8 mouse cellular contexts compared by ENCODE assay signal in the genomic region with DNA sequence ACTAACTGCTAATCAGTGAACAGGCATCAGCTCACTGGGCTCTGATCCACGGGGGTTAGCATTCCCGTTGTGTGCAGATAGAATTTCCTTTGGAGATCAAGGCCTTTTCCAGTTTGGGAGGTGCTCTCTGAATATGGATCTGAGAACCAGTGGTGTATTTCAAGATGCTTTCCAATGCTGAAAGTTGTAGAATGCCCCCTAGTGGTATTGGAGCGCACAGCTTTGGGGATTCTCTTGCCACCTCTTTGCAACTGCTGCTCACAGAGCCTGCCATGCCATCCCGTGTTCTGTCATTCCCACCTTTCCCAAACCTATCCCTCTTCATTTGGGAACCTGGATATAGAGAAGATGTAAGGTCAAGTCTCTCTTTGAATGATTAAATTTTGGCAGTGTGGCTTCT.
DNase-seq lines count a peak whose midpoint lies in the region; ATAC-seq and TF ChIP-seq lines count a peak whose summit lies in the region.

No protein-coding gene starts in this region.

- H3K4me1 ChIP-seq in hindbrain, postnatal 0 days (ENCODE audit: insufficient read depth, low read length) = no peaks in the 10 kb centered on the region
- H3K4me1 ChIP-seq in hindbrain, embryonic 13.5 days (replicated peaks) = no peaks in the 10 kb centered on the region
- no peaks in the 10 kb centered on the region for H3K4me1 ChIP-seq in thymus, adult 2 months (replicated peaks; ENCODE audit: control insufficient read depth, insufficient read depth, low read length)

- no peak for TF ChIP-seq POLR2A in thymus, adult 2 months (IDR thresholded peaks at IDR 0.05; ENCODE audit: control insufficient read depth, extremely low read depth, insufficient read depth, low read length, poor library complexity)

- 42% methylated on average over 4 of the region's 4 CpGs for WGBS in hindbrain, postnatal 0 days
- 42% methylated on average over 4 of the region's 4 CpGs for WGBS in hindbrain, embryonic 13.5 days
- 55% methylated on average over 4 of the region's 4 CpGs for WGBS in thymus, adult 2 months

- H3K4me3 ChIP-seq in hindbrain, postnatal 0 days (ENCODE audit: low read length) = no peak overlapping the region
- no peak overlapping the region for H3K4me3 ChIP-seq in hindbrain, embryonic 13.5 days
- no peak overlapping the region for H3K4me3 ChIP-seq in thymus, adult 2 months (ENCODE audit: control insufficient read depth, insufficient read depth, low read length)

- no peaks in the 10 kb centered on the region for H3K36me3 ChIP-seq in hindbrain, postnatal 0 days (ENCODE audit: insufficient read depth, low read length)
- no peaks in the 10 kb centered on the region for H3K36me3 ChIP-seq in hindbrain, embryonic 13.5 days
- no peaks in the 10 kb centered on the region for H3K36me3 ChIP-seq in thymus, adult 2 months (ENCODE audit: control insufficient read depth, insufficient read depth, low read length)

- H3K9me3 ChIP-seq in hindbrain, postnatal 0 days (ENCODE audit: low read length) = no peaks in the 10 kb centered on the region
- H3K9me3 ChIP-seq in hindbrain, embryonic 13.5 days = no peaks in the 10 kb centered on the region

- DNase-seq in hindbrain, postnatal 0 days (ENCODE audit: low spot score) = peak; percentile 49
- DNase-seq in thymus, postnatal 0 days (ENCODE audit: low spot score) = peak; percentile 11
- no peak for DNase-seq in thymus, adult 2 months
- DNase-seq in embryo, embryonic 11 days = peak; percentile 54
- DNase-seq in thymus, postnatal 4 days = peak; percentile 29
- no peak for DNase-seq in spleen, adult 12 weeks (ENCODE audit: low spot score)
- no peak for DNase-seq in urinary bladder, postnatal 4 days (ENCODE audit: low spot score in 2 of 2)

- no peak overlapping the region for H3K4me2 ChIP-seq in hindbrain, postnatal 0 days (ENCODE audit: low read depth, low read length)
- H3K4me2 ChIP-seq in hindbrain, embryonic 13.5 days = no peak overlapping the region

- TF ChIP-seq CTCF in hindbrain, postnatal 0 days (IDR thresholded peaks at IDR 0.05; ENCODE audit: low read depth) = peak; percentile 60
- no peak for TF ChIP-seq CTCF in thymus, adult 2 months (IDR thresholded peaks at IDR 0.05; ENCODE audit: borderline replicate concordance, control insufficient read depth, extremely low read depth, insufficient read depth, low read length, poor library complexity)

- ATAC-seq in hindbrain, postnatal 0 days = no peak
- ATAC-seq in hindbrain, embryonic 13.5 days (ENCODE audit: low FRiP score) = no peak

- no peaks in the 10 kb centered on the region for H3K27me3 ChIP-seq in hindbrain, postnatal 0 days (ENCODE audit: insufficient read depth, low read length)
- peaks cover 19% of the 10 kb centered on the region; the same call in 1 of the 2 replicates for H3K27me3 ChIP-seq in hindbrain, embryonic 13.5 days
- no peaks in the 10 kb centered on the region for H3K27me3 ChIP-seq in thymus, adult 2 months (ENCODE audit: control insufficient read depth, insufficient read depth, low read length)

- no peak overlapping the region for H3K9ac ChIP-seq in hindbrain, postnatal 0 days (replicated peaks; ENCODE audit: low read length)
- H3K9ac ChIP-seq in hindbrain, embryonic 13.5 days = no peak overlapping the region

- no peak overlapping the region for H3K27ac ChIP-seq in hindbrain, postnatal 0 days
- no peak overlapping the region for H3K27ac ChIP-seq in hindbrain, embryonic 13.5 days
- H3K27ac ChIP-seq in thymus, adult 2 months (ENCODE audit: control insufficient read depth, insufficient read depth, low read length) = no peak overlapping the region

Comparison
In these comparisons a context has a peak if more than half of its experiments do, and no peak if none do; other contexts are left out.
1. DNase-seq: peak in hindbrain, postnatal 0 days (single experiment), thymus, postnatal 0 days (single experiment), embryo, embryonic 11 days (single experiment) and thymus, postnatal 4 days (single experiment); none in thymus, adult 2 months (single experiment), spleen, adult 12 weeks (single experiment) and urinary bladder, postnatal 4 days (0 of 2).